Mouse (Mus musculus) bone marrow, adult 2 months (tissue): ENCODE results near the gene Kcmf1.

Experiments
- CTCF ChIP-seq: fragments of 200-500 bp; IDR thresholded peaks from 2 replicates; pipeline ENCODE4 v1.5.1; 2011; ENCODE audit warnings: low read length, control low read depth; ENCODE audit not compliant: control insufficient read depth, insufficient read depth
- POLR2A ChIP-seq: fragments of 200-500 bp; IDR thresholded peaks from 2 replicates; pipeline ENCODE4 v1.6.1; 2011; ENCODE audit warnings: low read depth, mild to moderate bottlenecking, control low read depth, low read length, borderline replicate concordance; ENCODE audit not compliant: control insufficient read depth

GRCm38 (mm10) chr6:72800641-72801040 is 99.1 kb downstream of the Kcmf1 start:
- TF ChIP-seq CTCF (no peak), POLR2A (no peak)
